Mouse (Mus musculus) intestine, embryonic 15.5 days (tissue): ENCODE data around the gene Ly6c1. TPM values are rescaled to one million over a fixed set of nuclear protein-coding genes. Genes with fewer than 3 reads are reported as not detected.
"Not testable (repeated sequence)": the region's sequence is repeated elsewhere in the genome, so short reads cannot be mapped to it uniquely, and the experiment has no call there.

Experiments
- ATAC-seq: fragments of 200-750 bp; cut with Nextera tagmentation; 2 replicates; pipeline ENCODE4 v1.8.0; 2017; ENCODE audit warnings: moderate TSS enrichment, moderate library complexity
- H3K27ac ChIP-seq: fragments of 300-500 bp; sonication (generic); 2 replicates; pipeline ENCODE4 v1.5.1; 2015; ENCODE audit warnings: mild to moderate bottlenecking, inconsistent platforms
- H3K27me3 ChIP-seq: fragments of 300-500 bp; sonication (generic); replicated peaks from 2 replicates; pipeline ENCODE4 v1.6.1; 2015; ENCODE audit warnings: inconsistent platforms
- H3K36me3 ChIP-seq: fragments of 300-500 bp; sonication (generic); 2 replicates; pipeline ENCODE4 v1.6.1; 2015; ENCODE audit warnings: inconsistent platforms
- H3K4me1 ChIP-seq: fragments of 300-500 bp; sonication (generic); replicated peaks from 2 replicates; pipeline ENCODE4 v1.6.1; 2015; ENCODE audit warnings: inconsistent platforms
- H3K4me2 ChIP-seq: fragments of 300-500 bp; sonication (generic); replicated peaks from 2 replicates; pipeline ENCODE4 v1.6.1; 2015; ENCODE audit warnings: mild to moderate bottlenecking, inconsistent platforms
- H3K4me3 ChIP-seq: fragments of 300-500 bp; sonication (generic); replicated peaks from 2 replicates; pipeline ENCODE4 v1.5.1; 2015; ENCODE audit warnings: inconsistent platforms
- H3K9ac ChIP-seq: fragments of 300-500 bp; sonication (generic); 2 replicates; pipeline ENCODE4 v1.6.1; 2015; ENCODE audit warnings: inconsistent platforms
- H3K9me3 ChIP-seq: fragments of 300-500 bp; sonication (generic); 2 replicates; pipeline ENCODE4 v1.6.1; 2016; ENCODE audit warnings: inconsistent platforms
- WGBS: fragments of 180-500 bp; shearing (Covaris S2); methylation state at CpG from one replicate; pipeline ENCODE4 v1.1.7; 2015; 5-methylcytosine and 5-hydroxymethylcytosine counted together
- polyA plus RNA-seq: library from polyadenylated mRNA; unstranded; fragments of >200 nt; fragmentation: Nextera tagmentation; extraction: Ambion mirVana; gene quantifications from 2 replicates; pipeline ENCODE4 v1.2.1, GENCODE M21; 2015

Gene Ly6c1
- polyA plus RNA-seq, 1 experiment from 2014 or later, result 10.5 TPM

- not testable (repeated sequence) for H3K9ac ChIP-seq, H3K4me3 ChIP-seq, H3K27me3 ChIP-seq
Observed at GRCm38 (mm10) chr15:75045501-75045900, 3.1 kb downstream of the Ly6c1 start.

GRCm38 (mm10) chr15:75021020-75021759 lies 27.4 kb downstream of the Ly6c1 start:
- H3K9ac ChIP-seq, H3K4me3 ChIP-seq, H3K9me3 ChIP-seq, H3K36me3 ChIP-seq, H3K4me1 ChIP-seq, H3K27me3 ChIP-seq, ATAC-seq, H3K27ac ChIP-seq, H3K4me2 ChIP-seq: not testable (repeated sequence)
- 77% methylated on average over 7 of the region's 10 CpGs for WGBS

More at GRCm38 (mm10) chr15:75045501-75045900, 3.1 kb downstream of the Ly6c1 start:
- H3K4me2 ChIP-seq, H3K4me1 ChIP-seq, H3K27ac ChIP-seq, ATAC-seq, H3K9me3 ChIP-seq, H3K36me3 ChIP-seq: not testable (repeated sequence)
- WGBS, result 80% methylated on average over 3 of the region's 3 CpGs

- not testable (repeated sequence) for H3K4me3 ChIP-seq, H3K27ac ChIP-seq, H3K27me3 ChIP-seq, H3K4me2 ChIP-seq, H3K9ac ChIP-seq, H3K4me1 ChIP-seq, H3K9me3 ChIP-seq, H3K36me3 ChIP-seq
- ATAC-seq, result peak; percentile 58
- WGBS, result 43% methylated on average over 2 of the region's 2 CpGs
Observed at GRCm38 (mm10) chr15:75019446-75019845, 29.2 kb downstream of the Ly6c1 start.

Other genes starting within 250 kb of the Ly6c1 start
- not detected in 2 replicates for gene Gml2, start 229.8 kb downstream of the Ly6c1 start, polyA plus RNA-seq
- gene 2010109I03Rik, start 151.8 kb downstream of the Ly6c1 start, polyA plus RNA-seq, result 0.16 TPM in 1 of 2 replicates, not detected in the other
- not detected in 2 replicates for gene Ly6i, start 65.4 kb downstream of the Ly6c1 start, polyA plus RNA-seq
- 11.7 and 13.1 TPM in 2 replicates for gene Ly6a, start 50.8 kb downstream of the Ly6c1 start, polyA plus RNA-seq
- gene Ly6c2, start 63.1 kb upstream of the Ly6c1 start, polyA plus RNA-seq, result 1.8 and 2.0 TPM in 2 replicates
- gene Ly6g, start 106.4 kb upstream of the Ly6c1 start, polyA plus RNA-seq, result not detected in 2 replicates
- 31.2 and 36.5 TPM in 2 replicates for gene BC025446, start 167.5 kb upstream of the Ly6c1 start, polyA plus RNA-seq
- 0.54 and 0.64 TPM in 2 replicates for gene Ly6f, start 219.6 kb upstream of the Ly6c1 start, polyA plus RNA-seq